Mouse (Mus musculus) yolk sac, embryonic 10.5 days (tissue): Measurements from ENCODE around the gene Fyttd1.
"Not testable (repeated sequence)": the region's sequence is repeated elsewhere in the genome, so short reads cannot be mapped to it uniquely, and the experiment has no call there.

ENCODE experiments used
- DNase-seq: peaks from one replicate; pipeline ENCODE4 v3.0.0-alpha.2; 2017; ENCODE audit warnings: low spot score

Gene Fyttd1

GRCm38 (mm10) chr16:32877343-32878156 lies at the start of gene Fyttd1, which contains the start of gene Rubcn:
Gene Fyttd1, plus strand, starts transcription at chr16:32877500.
Gene Rubcn, minus strand, starts transcription at chr16:32877766.
- DNase-seq: peak; percentile 94

GRCm38 (mm10) chr16:32829104-32829503 lies 48.2 kb upstream of the Fyttd1 start:
- no peak for DNase-seq

- DNase-seq: no peak
Measured at GRCm38 (mm10) chr16:32831501-32831900, 45.8 kb upstream of the Fyttd1 start.

GRCm38 (mm10) chr16:32847103-32847502 lies 30.2 kb upstream of the Fyttd1 start:
- no peak for DNase-seq

GRCm38 (mm10) chr16:32849042-32849830 lies 28.1 kb upstream of the Fyttd1 start:
- peak; percentile 45 for DNase-seq

GRCm38 (mm10) chr16:32853492-32854049 lies 23.7 kb upstream of the Fyttd1 start:
- no peak for DNase-seq

GRCm38 (mm10) chr16:32854050-32854571 lies 23.2 kb upstream of the Fyttd1 start:
- DNase-seq: no peak

GRCm38 (mm10) chr16:32856751-32857150 lies 20.5 kb upstream of the Fyttd1 start:
- DNase-seq: no peak

GRCm38 (mm10) chr16:32858356-32858755 lies 18.9 kb upstream of the Fyttd1 start:
- no peak for DNase-seq

GRCm38 (mm10) chr16:32858771-32859636 lies 18.3 kb upstream of the Fyttd1 start:
- DNase-seq: no peak

- no peak for DNase-seq
Measured at GRCm38 (mm10) chr16:32861813-32862385, 15.4 kb upstream of the Fyttd1 start.

- DNase-seq: no peak
Measured at GRCm38 (mm10) chr16:32865401-32865800, 11.9 kb upstream of the Fyttd1 start.

GRCm38 (mm10) chr16:32866713-32867112 lies 10.6 kb upstream of the Fyttd1 start:
- DNase-seq: no peak

- DNase-seq: peak; percentile 93
Measured at GRCm38 (mm10) chr16:32867919-32868552, 9.3 kb upstream of the Fyttd1 start.

GRCm38 (mm10) chr16:32870231-32870630 lies 7.1 kb upstream of the Fyttd1 start:
- DNase-seq: no peak

GRCm38 (mm10) chr16:32873366-32873765 lies 3.9 kb upstream of the Fyttd1 start:
- DNase-seq: no peak

- DNase-seq: not testable (repeated sequence)
Measured at GRCm38 (mm10) chr16:32875281-32875680, 2.0 kb upstream of the Fyttd1 start.

- DNase-seq: peak; percentile 57
Measured at GRCm38 (mm10) chr16:32875847-32876246, 1.5 kb upstream of the Fyttd1 start.

GRCm38 (mm10) chr16:32876831-32877230 lies 469 bp upstream of the Fyttd1 start:
- DNase-seq: no peak

- DNase-seq: no peak
Measured at GRCm38 (mm10) chr16:32878157-32878598, 878 bp downstream of the Fyttd1 start.
